19 mouse cellular contexts compared by ENCODE assay signal in genomic region chr1:175670042-175670441, GRCm38 (mm10). TPM values are rescaled to one million over a fixed set of nuclear protein-coding genes. Genes with fewer than 3 reads are reported as not detected.
"Had no signal": no experiment of that assay in that cellular context is flagged by ENCODE, and none has a peak within 500 bp of the region (broad histone marks: within the 10 kb centered on the region; RNA-seq: fewer than 3 reads in every experiment).

No protein-coding gene starts in this region.

- ATAC-seq: liver, postnatal 0 days; midbrain, embryonic 15.5 days had no signal

- DNase-seq: kidney, postnatal 10 days; kidney, postnatal 4 days; liver; liver, embryonic 13.5 days; liver, postnatal 0 days; lung, postnatal 14 days; right cerebral cortex, postnatal 25 days; thymus, postnatal 4 days had no signal

- H3K9ac ChIP-seq: limb, embryonic 12.5 days; liver, embryonic 13.5 days; liver, postnatal 0 days; lung, embryonic 15.5 days; midbrain, embryonic 15.5 days; neural tube, embryonic 12.5 days had no signal

- H3K4me1 ChIP-seq: liver, embryonic 13.5 days; lung, embryonic 15.5 days; midbrain, embryonic 15.5 days; neural tube, embryonic 12.5 days had no signal

- H3K4me3 ChIP-seq: layer of hippocampus, adult 2 months; limb, embryonic 12.5 days; liver, embryonic 13.5 days; lung, embryonic 15.5 days; midbrain, embryonic 15.5 days; neural tube, embryonic 12.5 days had no signal

- H3K9me3 ChIP-seq: limb, embryonic 12.5 days; liver, embryonic 13.5 days; lung, embryonic 15.5 days; midbrain, embryonic 15.5 days; neural tube, embryonic 12.5 days had no signal

- H3K4me2 ChIP-seq: limb, embryonic 12.5 days; liver, embryonic 13.5 days; lung, embryonic 15.5 days; midbrain, embryonic 15.5 days; neural tube, embryonic 12.5 days had no signal

- H3K27me3 ChIP-seq: limb, embryonic 12.5 days; liver, embryonic 13.5 days; lung, embryonic 15.5 days; midbrain, embryonic 15.5 days; neural tube, embryonic 12.5 days had no signal

- H3K36me3 ChIP-seq: limb, embryonic 12.5 days; liver, embryonic 13.5 days; lung, embryonic 15.5 days; midbrain, embryonic 15.5 days; neural tube, embryonic 12.5 days had no signal

- H3K27ac ChIP-seq: layer of hippocampus, adult 2 months; limb, embryonic 12.5 days; liver, embryonic 13.5 days; lung, embryonic 15.5 days; midbrain, embryonic 15.5 days; neural tube, embryonic 12.5 days; stomach, postnatal 0 days had no signal

RNA-seq across cellular contexts. Expression of gene Wdr64, which starts 28.4 kb away (rescaled TPM):
- total RNA-seq: layer of hippocampus, adult 2 months; layer of hippocampus, postnatal 10 days; left cerebral cortex, postnatal 36 days; monocyte, adult 5-6 weeks; neutrophil, adult 5-6 weeks had no signal
- polyA plus RNA-seq: limb, embryonic 12.5 days; liver, embryonic 13.5 days; liver, postnatal 0 days; lung, embryonic 15.5 days; midbrain, embryonic 15.5 days; neural tube, embryonic 12.5 days; small intestine, adult 2 months; stomach, postnatal 0 days had no signal

RNA-seq across cellular contexts. Expression of gene Kmo, which starts 49.9 kb away (rescaled TPM):
- total RNA-seq: layer of hippocampus, postnatal 10 days had no signal
